Mouse (Mus musculus) limb, embryonic 15.5 days (tissue): ENCODE data around the gene Golga4. TPM values are rescaled to one million over a fixed set of nuclear protein-coding genes. Genes with fewer than 3 reads are reported as not detected.

Experiments
- ATAC-seq: fragments of 200-750 bp; cut with Nextera tagmentation; 2 replicates; pipeline ENCODE4 v1.8.0; 2017; ENCODE audit warnings: low read depth, moderate TSS enrichment; ENCODE audit not compliant: insufficient number of reproducible peaks, low FRiP score, low TSS enrichment
- H3K27ac ChIP-seq: fragments of 300-500 bp; sonication (generic); 2 replicates; pipeline ENCODE4 v1.5.1; 2015; ENCODE audit warnings: moderate library complexity, mild to moderate bottlenecking, inconsistent platforms
- H3K27me3 ChIP-seq: fragments of 300-500 bp; sonication (generic); 2 replicates; pipeline ENCODE4 v1.6.1; 2015; ENCODE audit warnings: inconsistent platforms
- H3K36me3 ChIP-seq: fragments of 300-500 bp; sonication (generic); 2 replicates; pipeline ENCODE4 v1.6.1; 2015; ENCODE audit warnings: inconsistent platforms
- H3K4me1 ChIP-seq: fragments of 300-500 bp; sonication (generic); 2 replicates; pipeline ENCODE4 v1.6.1; 2015; ENCODE audit warnings: inconsistent platforms
- H3K4me2 ChIP-seq: fragments of 300-500 bp; sonication (generic); 2 replicates; pipeline ENCODE4 v1.6.1; 2015; ENCODE audit warnings: mild to moderate bottlenecking, inconsistent platforms
- H3K4me3 ChIP-seq: fragments of 300-500 bp; sonication (generic); 2 replicates; pipeline ENCODE4 v1.5.1; 2015; ENCODE audit warnings: mild to moderate bottlenecking, inconsistent platforms
- H3K9ac ChIP-seq: fragments of 300-500 bp; sonication (generic); 2 replicates; pipeline ENCODE4 v1.6.1; 2015; ENCODE audit warnings: inconsistent platforms
- H3K9me3 ChIP-seq: fragments of 300-500 bp; sonication (generic); 2 replicates; pipeline ENCODE4 v1.6.1; 2016; ENCODE audit warnings: inconsistent platforms
- WGBS: fragments of 180-500 bp; shearing (Covaris S2); methylation state at CpG from one replicate; pipeline ENCODE4 v1.1.7; 2015; 5-methylcytosine and 5-hydroxymethylcytosine counted together
- polyA plus RNA-seq: library from polyadenylated mRNA; unstranded; fragments of >200 nt; fragmentation: Nextera tagmentation; extraction: Ambion mirVana; gene quantifications from 2 replicates; pipeline ENCODE4 v1.2.1, GENCODE M21; 2015

The Golga4 gene
- polyA plus RNA-seq, 1 experiment from 2014 or later = 52.3 TPM

GRCm38 (mm10) chr9:118512681-118513233, 6.7 kb downstream of the Golga4 start:
- no peak overlapping the region for H3K27ac ChIP-seq
- H3K9me3 ChIP-seq = no peaks in the 10 kb centered on the region
- H3K9ac ChIP-seq = no peak overlapping the region
- H3K4me3 ChIP-seq = no peak overlapping the region
- peaks cover 20% of the 10 kb centered on the region for H3K36me3 ChIP-seq
- no peaks in the 10 kb centered on the region for H3K27me3 ChIP-seq
- no peak for ATAC-seq
- 76% methylated on average over 3 of the region's 3 CpGs for WGBS
- H3K4me2 ChIP-seq = no peak overlapping the region
- peaks cover 16% of the 10 kb centered on the region for H3K4me1 ChIP-seq

GRCm38 (mm10) chr9:118515476-118515875, 9.4 kb downstream of the Golga4 start:
- Histone ChIP-seq H3K9me3 (no peaks in the 10 kb centered on the region), H3K4me2 (no peak overlapping the region), H3K9ac (no peak overlapping the region), H3K27me3 (no peaks in the 10 kb centered on the region), H3K36me3 (peaks cover 20% of the 10 kb centered on the region), H3K4me1 (peaks cover 11% of the 10 kb centered on the region; the same call in 1 of the 2 replicates), H3K27ac (no peak overlapping the region), H3K4me3 (no peak overlapping the region)
- ATAC-seq = no peak
- WGBS = 94% methylated on average over 6 of the region's 6 CpGs

GRCm38 (mm10) chr9:118516162-118516561, 10.1 kb downstream of the Golga4 start:
- Histone ChIP-seq H3K4me1 (peaks cover 9% of the 10 kb centered on the region; the same call in 1 of the 2 replicates), H3K27me3 (no peaks in the 10 kb centered on the region), H3K36me3 (peaks cover 17% of the 10 kb centered on the region), H3K27ac (no peak overlapping the region), H3K9me3 (no peaks in the 10 kb centered on the region), H3K4me3 (no peak overlapping the region), H3K9ac (no peak overlapping the region), H3K4me2 (no peak overlapping the region)
- no peak for ATAC-seq
- WGBS = 88% methylated on average over 3 of the region's 3 CpGs

GRCm38 (mm10) chr9:118517619-118518018, 11.6 kb downstream of the Golga4 start:
- H3K27ac ChIP-seq = no peak overlapping the region
- H3K9ac ChIP-seq = no peak overlapping the region
- no peak overlapping the region for H3K4me3 ChIP-seq
- WGBS = 78% methylated on average over 8 of the region's 8 CpGs
- no peaks in the 10 kb centered on the region for H3K9me3 ChIP-seq
- peaks cover 9% of the 10 kb centered on the region; the same call in 1 of the 2 replicates for H3K4me1 ChIP-seq
- H3K4me2 ChIP-seq = no peak overlapping the region
- H3K36me3 ChIP-seq = peaks cover 19% of the 10 kb centered on the region
- no peak for ATAC-seq
- no peaks in the 10 kb centered on the region for H3K27me3 ChIP-seq

- Histone ChIP-seq H3K4me3 (no peak overlapping the region), H3K4me2 (no peak overlapping the region), H3K27me3 (no peaks in the 10 kb centered on the region), H3K9me3 (no peaks in the 10 kb centered on the region), H3K9ac (no peak overlapping the region), H3K27ac (no peak overlapping the region; the same call in 1 of the 2 replicates), H3K4me1 (peaks cover 9% of the 10 kb centered on the region; the same call in 1 of the 2 replicates), H3K36me3 (peaks cover 24% of the 10 kb centered on the region)
- 64% methylated on average over 8 of the region's 8 CpGs for WGBS
- ATAC-seq = no peak
Observed at GRCm38 (mm10) chr9:118519101-118519500, 13.0 kb downstream of the Golga4 start.

GRCm38 (mm10) chr9:118520011-118520410, 13.9 kb downstream of the Golga4 start:
- Histone ChIP-seq H3K9me3 (no peaks in the 10 kb centered on the region), H3K36me3 (peaks cover 27% of the 10 kb centered on the region), H3K27ac (no peak overlapping the region), H3K4me3 (no peak overlapping the region), H3K4me1 (peaks cover 9% of the 10 kb centered on the region; the same call in 1 of the 2 replicates), H3K9ac (no peak overlapping the region), H3K4me2 (no peak overlapping the region), H3K27me3 (no peaks in the 10 kb centered on the region)
- 39% methylated on average over 8 of the region's 8 CpGs for WGBS
- no peak for ATAC-seq

GRCm38 (mm10) chr9:118520858-118521257, 14.8 kb downstream of the Golga4 start:
- WGBS = 36% methylated on average over 3 of the region's 3 CpGs

GRCm38 (mm10) chr9:118521659-118522058, 15.6 kb downstream of the Golga4 start:
- Histone ChIP-seq H3K9me3 (no peaks in the 10 kb centered on the region), H3K27me3 (no peaks in the 10 kb centered on the region), H3K27ac (no peak overlapping the region), H3K36me3 (peaks cover 36% of the 10 kb centered on the region), H3K4me3 (no peak overlapping the region), H3K4me2 (no peak overlapping the region), H3K4me1 (peaks cover 9% of the 10 kb centered on the region; the same call in 1 of the 2 replicates), H3K9ac (no peak overlapping the region)
- WGBS = 74% methylated on average over 8 of the region's 8 CpGs
- no peak for ATAC-seq

More at GRCm38 (mm10) chr9:118520858-118521257, 14.8 kb downstream of the Golga4 start:
- no peaks in the 10 kb centered on the region for H3K27me3 ChIP-seq
- no peak overlapping the region for H3K27ac ChIP-seq
- H3K4me2 ChIP-seq = no peak overlapping the region
- H3K9ac ChIP-seq = no peak overlapping the region
- peaks cover 9% of the 10 kb centered on the region; the same call in 1 of the 2 replicates for H3K4me1 ChIP-seq
- no peaks in the 10 kb centered on the region for H3K9me3 ChIP-seq
- no peak for ATAC-seq
- peaks cover 28% of the 10 kb centered on the region for H3K36me3 ChIP-seq
- H3K4me3 ChIP-seq = no peak overlapping the region

- Histone ChIP-seq H3K36me3 (peaks cover 54% of the 10 kb centered on the region), H3K9me3 (no peaks in the 10 kb centered on the region), H3K27me3 (no peaks in the 10 kb centered on the region), H3K4me3 (no peak overlapping the region), H3K4me1 (peaks cover 9% of the 10 kb centered on the region; the same call in 1 of the 2 replicates), H3K27ac (no peak overlapping the region), H3K4me2 (no peak overlapping the region), H3K9ac (no peak overlapping the region)
- no peak for ATAC-seq
- WGBS = 86% methylated on average over 11 of the region's 11 CpGs
Observed at GRCm38 (mm10) chr9:118523738-118524137, 17.7 kb downstream of the Golga4 start.

GRCm38 (mm10) chr9:118527056-118527455, 21.0 kb downstream of the Golga4 start:
- Histone ChIP-seq H3K4me1 (no peaks in the 10 kb centered on the region), H3K27ac (no peak overlapping the region), H3K9ac (no peak overlapping the region), H3K36me3 (peaks cover 86% of the 10 kb centered on the region), H3K4me2 (no peak overlapping the region), H3K4me3 (no peak overlapping the region), H3K9me3 (no peaks in the 10 kb centered on the region), H3K27me3 (no peaks in the 10 kb centered on the region)
- 95% methylated on average over 18 of the region's 18 CpGs for WGBS
- ATAC-seq = no peak

- Histone ChIP-seq H3K27ac (no peak overlapping the region), H3K4me1 (no peaks in the 10 kb centered on the region), H3K4me3 (no peak overlapping the region), H3K9ac (no peak overlapping the region), H3K4me2 (no peak overlapping the region), H3K36me3 (peaks cover 88% of the 10 kb centered on the region), H3K9me3 (no peaks in the 10 kb centered on the region), H3K27me3 (no peaks in the 10 kb centered on the region)
- 83% methylated on average over 3 of the region's 3 CpGs for WGBS
- ATAC-seq = no peak
Observed at GRCm38 (mm10) chr9:118529783-118530182, 23.7 kb downstream of the Golga4 start.

GRCm38 (mm10) chr9:118530679-118531078, 24.6 kb downstream of the Golga4 start:
- Histone ChIP-seq H3K4me2 (no peak overlapping the region), H3K36me3 (peaks cover 86% of the 10 kb centered on the region), H3K27me3 (no peaks in the 10 kb centered on the region), H3K9me3 (no peaks in the 10 kb centered on the region), H3K27ac (no peak overlapping the region), H3K4me1 (no peaks in the 10 kb centered on the region), H3K9ac (no peak overlapping the region), H3K4me3 (no peak overlapping the region)
- 61% methylated on average over 6 of the region's 6 CpGs for WGBS
- ATAC-seq = no peak
